Mouse (Mus musculus) gastrocnemius, adult 2 months (tissue): ENCODE data around the gene Lrrc29. TPM values are rescaled to one million over a fixed set of nuclear protein-coding genes. Genes with fewer than 3 reads are reported as not detected.

ENCODE experiments used
- DNase-seq: peaks from one replicate; pipeline ENCODE4 v3.0.0; 2022
- H3K27ac ChIP-seq: fragments of 200-600 bp; 2 replicates; pipeline ENCODE4 v1.8.1; 2022; ENCODE audit warnings: mild to moderate bottlenecking
- H3K4me3 ChIP-seq: fragments of 200-600 bp; 2 replicates; pipeline ENCODE4 v1.8.1; 2022; ENCODE audit warnings: mild to moderate bottlenecking, moderate library complexity
- CTCF ChIP-seq: fragments of 200-600 bp; IDR thresholded peaks from 2 replicates; pipeline ENCODE4 v1.8.1; 2022; ENCODE audit warnings: antibody characterized with exemption, mild to moderate bottlenecking, moderate library complexity
- intact Hi-C: fragments of 180-260 bp; cut with DNase I; formaldehyde crosslinking; loops from one replicate; pipeline ENCODE4 v1.15.1; 2025
- long read RNA-seq, 2 experiments: library from polyadenylated mRNA; stranded (forward); transcript quantifications; one replicate each; pipeline ENCODE4 v2.0.0; 2021
- total RNA-seq, 2 experiments: library from RNA; stranded (reverse); gene quantifications; 2 replicates each; pipeline ENCODE4 v1.2.3; 2021

Lrrc29 gene
- 1 to 10 TPM in 1 of 2 experiments, under 1 TPM in 1; 0.99 to 1.3 TPM for total RNA-seq
- long read RNA-seq, experiment 1, partial matches to known transcripts = 0 of 1 reads
- long read RNA-seq, experiment 1, other reads (novel, unspliced or antisense) = 0 of 1 reads
- long read RNA-seq, experiment 2, partial matches to known transcripts = 1 of 2 reads
- long read RNA-seq, experiment 2, other reads (novel, unspliced or antisense) = 1 of 2 reads

- TF ChIP-seq CTCF = peak; percentile 63
- Histone ChIP-seq H3K4me3 (peak within 1 kb of the TSS; percentile 84), H3K27ac (peak within 1 kb of the TSS; percentile 95)
- intact Hi-C loops = loop anchor here (2.0 kb wide), 1 partner anchor 27 kb away; no protein-coding TSS in a partner anchor
- peak; percentile 97 for DNase-seq
Observed at GRCm38 (mm10) chr8:105326141-105326672, at the start of gene Lrrc29, which contains the start of gene Tmem208. Gene Lrrc29, minus strand, starts transcription at chr8:105326278. Gene Tmem208, plus strand, starts transcription at chr8:105326354.

GRCm38 (mm10) chr8:105374513-105374966 lies 48.5 kb upstream of the Lrrc29 start:
- Histone ChIP-seq H3K27ac (no peak overlapping the region), H3K4me3 (no peak overlapping the region)
- DNase-seq = peak; percentile 30
- intact Hi-C loops = no loop called here
- peak; percentile 49 for TF ChIP-seq CTCF

- no peak within 1 kb of the TSS for H3K4me3 ChIP-seq
- H3K27ac ChIP-seq = no peak within 1 kb of the TSS
- intact Hi-C loops = no loop called here
- no peak for TF ChIP-seq CTCF
- peak; percentile 16 for DNase-seq
Observed at GRCm38 (mm10) chr8:105373032-105373431, 47.0 kb upstream of the Lrrc29 start, which contains the start of gene Plekhg4. Gene Plekhg4, plus strand, starts transcription at chr8:105373274.

GRCm38 (mm10) chr8:105372473-105372872 lies 46.4 kb upstream of the Lrrc29 start:
- TF ChIP-seq CTCF = no peak
- intact Hi-C loops = no loop called here

GRCm38 (mm10) chr8:105367107-105367506 lies 41.0 kb upstream of the Lrrc29 start:
- TF ChIP-seq CTCF = peak; percentile 68
- intact Hi-C loops = loop anchor here (2.0 kb wide), 1 partner anchor 32 kb away; no protein-coding TSS in a partner anchor
- peak; percentile 21 for DNase-seq
- Histone ChIP-seq H3K4me3 (no peak overlapping the region), H3K27ac (no peak overlapping the region)

More at GRCm38 (mm10) chr8:105372473-105372872, 46.4 kb upstream of the Lrrc29 start:
- DNase-seq = peak; percentile 16
- no peak overlapping the region for H3K4me3 ChIP-seq
- H3K27ac ChIP-seq = no peak overlapping the region

GRCm38 (mm10) chr8:105361751-105362702 lies 35.9 kb upstream of the Lrrc29 start:
- intact Hi-C loops = no loop called here
- Histone ChIP-seq H3K27ac (no peak overlapping the region), H3K4me3 (no peak overlapping the region)
- TF ChIP-seq CTCF = no peak
- peak; percentile 44 for DNase-seq

GRCm38 (mm10) chr8:105359646-105360045 lies 33.6 kb upstream of the Lrrc29 start:
- Histone ChIP-seq H3K4me3 (no peak overlapping the region), H3K27ac (no peak overlapping the region)
- no peak for DNase-seq
- intact Hi-C loops = loop anchor here (2.0 kb wide), 1 partner anchor 117 kb away; no protein-coding TSS in a partner anchor
- TF ChIP-seq CTCF = peak; percentile 60

GRCm38 (mm10) chr8:105359208-105359607 lies 33.1 kb upstream of the Lrrc29 start:
- no peak overlapping the region for H3K27ac ChIP-seq
- no peak overlapping the region for H3K4me3 ChIP-seq
- DNase-seq = no peak
- intact Hi-C loops = loop anchor here (2.0 kb wide), 1 partner anchor 118 kb away; no protein-coding TSS in a partner anchor
- no peak for TF ChIP-seq CTCF

- H3K4me3 ChIP-seq = no peak overlapping the region
- TF ChIP-seq CTCF = no peak
- peak; percentile 18 for DNase-seq
- intact Hi-C loops = no loop called here
- no peak overlapping the region for H3K27ac ChIP-seq
Observed at GRCm38 (mm10) chr8:105356681-105357080, 30.6 kb upstream of the Lrrc29 start.

GRCm38 (mm10) chr8:105355179-105356024 lies 29.3 kb upstream of the Lrrc29 start:
- H3K27ac ChIP-seq = peak overlapping the region; percentile 53; the same call in 1 of the 2 replicates
- H3K4me3 ChIP-seq = peak overlapping the region; percentile 34
- DNase-seq = peak; percentile 50
- intact Hi-C loops = no loop called here
- TF ChIP-seq CTCF = no peak

- intact Hi-C loops = no loop called here
- no peak for TF ChIP-seq CTCF
- no peak overlapping the region for H3K4me3 ChIP-seq
- DNase-seq = peak; percentile 7
- peak overlapping the region; percentile 50; the same call in 1 of the 2 replicates for H3K27ac ChIP-seq
Observed at GRCm38 (mm10) chr8:105354549-105354948, 28.5 kb upstream of the Lrrc29 start.
